Mouse (Mus musculus): ENCODE results near the gene Ctla4.

DNA sequence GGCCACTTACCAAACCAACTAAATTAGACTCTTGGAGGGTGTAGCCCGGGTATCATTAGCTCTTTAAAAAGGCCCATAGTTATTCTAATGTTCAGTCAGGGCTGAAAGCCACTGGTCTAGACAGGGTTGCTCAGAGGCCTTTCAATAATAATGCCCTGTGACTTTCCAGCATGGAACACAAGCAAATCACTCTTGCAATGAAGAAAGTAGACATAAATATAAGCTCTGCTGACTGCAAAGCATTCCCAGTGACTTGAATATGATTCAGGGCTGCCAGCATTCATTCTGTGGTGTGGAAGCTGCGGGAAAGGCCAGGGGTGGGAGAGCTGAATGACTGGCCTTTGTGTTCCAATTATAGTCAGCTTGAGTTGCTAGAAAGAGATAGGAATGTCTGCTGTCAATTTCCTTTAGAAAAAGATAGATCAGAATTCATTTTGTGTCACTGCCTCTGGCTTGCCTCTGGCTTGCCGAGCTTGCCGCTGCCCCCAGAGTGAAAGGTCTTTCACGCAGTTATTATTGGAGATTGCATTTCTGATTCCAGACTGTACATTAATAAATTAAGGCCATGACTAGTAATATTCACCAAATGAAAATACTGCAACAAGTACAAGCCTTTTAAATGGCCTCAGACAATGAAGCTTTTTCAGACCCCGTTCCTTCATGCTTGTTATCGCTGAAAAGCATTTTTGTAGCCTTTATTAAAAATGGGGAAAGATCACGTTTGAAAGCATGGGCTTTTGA lies 35.6 kb upstream of the Ctla4 start:
- TF ChIP-seq CTCF (IDR thresholded peaks at IDR 0.05; ENCODE audit: extremely low read depth, insufficient read depth, low read length): no peak
- TF ChIP-seq POLR2A (IDR thresholded peaks at IDR 0.05; ENCODE audit: extremely low read depth, insufficient read depth, low read length): no peak

Data from cortical plate, adult 2 months (tissue).